Mouse (Mus musculus): ENCODE data around the gene Zdhhc5.

DNA sequence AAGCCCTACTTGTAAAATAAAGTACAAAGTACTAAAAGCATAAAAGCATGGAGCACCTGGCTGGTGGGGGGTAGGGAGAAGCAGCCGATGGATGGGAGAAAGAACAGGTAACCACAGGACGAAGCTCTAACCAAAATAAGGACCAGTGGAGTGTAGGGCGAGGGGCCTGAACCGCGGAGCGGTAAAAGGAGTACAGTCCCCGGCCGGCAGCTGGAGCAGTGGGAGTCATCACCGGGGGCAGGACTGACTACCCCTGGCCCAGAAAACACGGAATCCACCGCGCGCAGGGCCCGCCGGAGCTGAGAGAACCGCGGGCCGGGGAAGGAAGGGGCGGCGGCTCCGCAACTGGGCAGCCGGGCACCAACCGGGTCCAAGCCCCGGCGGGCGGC lies 564 bp downstream of the Zdhhc5 start:
- TF ChIP-seq GATA1 (IDR thresholded peaks at IDR 0.05; ENCODE audit: low read length) (no peak), TAL1 (IDR thresholded peaks at IDR 0.05; ENCODE audit: low read length) (no peak)

Measured in erythroblast, embryonic 14.5 days (primary cell).